Mouse (Mus musculus) brown adipose tissue, adult 24 weeks (tissue): ENCODE results near the gene Kng1. TPM values are rescaled to one million over a fixed set of nuclear protein-coding genes. Genes with fewer than 3 reads are reported as not detected.
A peak's percentile ranks its signal among the peaks of the same experiment; 100 is the strongest.

Experiments used
- H3K27ac ChIP-seq: fragments of 200-500 bp; replicated peaks from 2 replicates; pipeline ENCODE4 v1.5.1; 2012; ENCODE audit warnings: low read depth, mild to moderate bottlenecking, low read length
- H3K4me1 ChIP-seq: fragments of 200-500 bp; 2 replicates; pipeline ENCODE4 v1.6.1; 2012; ENCODE audit warnings: low read length, mixed read lengths; ENCODE audit not compliant: control insufficient read depth, insufficient read depth, insufficient read length
- H3K4me3 ChIP-seq: fragments of 200-500 bp; 2 replicates; pipeline ENCODE4 v1.5.1; 2012; ENCODE audit warnings: low read depth, mild to moderate bottlenecking, low read length, moderate library complexity; ENCODE audit not compliant: insufficient read depth
- polyA plus RNA-seq: library from polyadenylated mRNA; stranded (reverse); fragments of >200 nt; gene quantifications from 2 replicates; pipeline ENCODE4 v1.2.4, GENCODE M21; 2012; ENCODE audit not compliant: missing spikeins, insufficient read depth, insufficient read length

The Kng1 gene
- polyA plus RNA-seq, 1 experiment = 1.6 TPM

DNA sequence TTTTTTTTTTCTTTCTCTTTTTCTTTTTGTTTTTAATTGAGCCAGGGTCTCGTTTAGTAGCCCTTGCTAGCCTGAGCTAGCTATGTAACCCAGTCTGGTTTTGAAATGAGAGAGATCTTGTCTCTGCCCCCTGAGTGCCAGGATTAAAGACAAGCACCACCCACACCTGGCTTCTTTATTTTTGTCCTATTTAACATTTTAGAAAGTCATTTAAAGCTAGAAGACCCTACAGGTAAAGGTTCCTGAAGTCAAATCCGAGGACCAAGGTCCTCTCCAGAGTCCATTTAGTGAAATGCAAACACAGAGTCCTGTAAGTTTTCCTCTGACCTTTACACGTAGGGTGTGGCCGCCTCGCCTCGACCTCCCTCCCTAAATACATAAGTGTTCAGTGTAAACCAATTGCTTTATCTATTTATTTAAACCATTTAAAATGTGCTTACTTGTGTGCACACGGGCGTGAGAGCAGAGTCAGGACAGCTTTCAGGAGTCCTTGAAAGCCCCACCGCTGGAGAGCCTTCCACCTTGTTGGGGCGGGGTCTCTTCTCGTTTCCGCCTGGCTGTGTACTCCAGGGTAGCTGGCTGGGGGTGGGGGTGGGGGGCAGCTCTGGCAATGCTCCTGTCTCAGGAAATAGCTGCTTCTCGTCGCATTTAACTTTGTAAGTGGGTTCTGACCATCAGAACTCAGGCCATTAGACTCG lies 44.8 kb downstream of the Kng1 start:
- no peak overlapping the region for H3K27ac ChIP-seq
- H3K4me3 ChIP-seq = peak overlapping the region; percentile 22; the same call in 1 of the 2 replicates

DNA sequence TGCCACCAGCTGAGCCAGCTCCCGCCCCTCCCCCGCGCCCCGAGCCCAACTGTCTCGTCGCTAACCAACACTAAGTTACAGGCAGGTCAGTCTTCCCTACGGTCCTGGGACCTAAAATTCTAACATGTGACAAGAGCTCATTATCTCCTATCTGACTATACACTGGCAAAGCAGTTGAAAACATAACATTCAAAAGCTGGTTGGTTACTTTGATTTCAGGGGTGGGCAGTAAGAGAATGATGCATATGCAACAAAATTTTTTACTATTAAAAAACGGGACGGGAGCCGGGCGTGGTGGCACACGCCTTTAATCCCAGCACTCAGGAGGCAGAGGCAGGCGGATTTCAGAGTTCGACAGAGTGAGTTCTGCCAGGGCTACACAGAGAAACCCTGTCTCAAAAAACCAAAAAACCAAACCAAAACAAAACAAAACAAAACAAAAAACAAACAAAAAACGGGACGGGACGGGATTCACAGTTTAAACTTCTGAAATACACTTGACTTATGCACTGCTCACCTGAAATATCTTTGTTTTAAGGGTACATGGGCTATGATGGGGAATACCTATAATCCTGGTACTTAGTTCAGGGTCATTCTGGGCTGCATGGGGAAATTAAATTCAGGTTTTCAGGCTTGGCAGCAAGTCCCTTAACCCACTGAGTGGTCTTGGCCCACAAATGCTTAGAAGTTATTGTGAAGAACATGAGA lies 45.5 kb downstream of the Kng1 start:
- H3K27ac ChIP-seq = no peak overlapping the region
- peak overlapping the region; percentile 22; the same call in 1 of the 2 replicates for H3K4me3 ChIP-seq
- no peaks in the 10 kb centered on the region for H3K4me1 ChIP-seq

More for the DNA sequence above, 44.8 kb downstream of the Kng1 start:
- no peaks in the 10 kb centered on the region for H3K4me1 ChIP-seq

DNA sequence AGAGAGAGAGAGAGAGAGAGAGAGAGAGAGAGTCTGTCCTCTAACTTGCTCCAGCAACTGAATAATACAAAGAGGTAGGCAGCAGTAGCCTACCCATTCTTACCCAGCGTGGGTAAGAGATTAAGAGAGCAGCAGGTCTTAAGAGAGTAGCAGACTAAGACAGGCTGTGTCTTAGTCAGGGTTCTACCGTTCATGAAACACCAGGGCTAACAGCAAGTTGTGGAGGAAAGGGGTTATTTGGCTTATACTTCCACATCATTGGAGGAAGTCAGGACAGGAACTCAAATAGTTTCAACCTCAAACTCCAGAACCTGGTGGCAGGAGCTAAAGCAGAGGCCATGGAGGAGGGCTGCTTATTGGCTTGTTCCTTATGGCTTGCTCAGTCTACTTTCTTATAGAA lies 46.2 kb downstream of the Kng1 start:
- no peak overlapping the region for H3K27ac ChIP-seq
- no peak overlapping the region for H3K4me3 ChIP-seq
- H3K4me1 ChIP-seq = no peaks in the 10 kb centered on the region

GRCm38 (mm10) chr16:23106121-23106520 lies 48.5 kb downstream of the Kng1 start:
- Histone ChIP-seq H3K4me1 (no peaks in the 10 kb centered on the region), H3K4me3 (no peak overlapping the region), H3K27ac (no peak overlapping the region)

- Histone ChIP-seq H3K27ac (peak within 1 kb of the TSS; percentile 99), H3K4me3 (peak within 1 kb of the TSS; percentile 82), H3K4me1 (no peaks in the 10 kb centered on the region)
These were observed 49.7 kb downstream of the Kng1 start, which contains the start of gene Eif4a2 for GRCm38 (mm10) chr16:23107231-23107942. TSS of gene Eif4a2 (plus strand) at chr16:23107444.

GRCm38 (mm10) chr16:23107946-23108759 lies 50.5 kb downstream of the Kng1 start:
- H3K4me3 ChIP-seq = peak overlapping the region; percentile 82
- peak overlapping the region; percentile 99 for H3K27ac ChIP-seq
- H3K4me1 ChIP-seq = no peaks in the 10 kb centered on the region

DNA sequence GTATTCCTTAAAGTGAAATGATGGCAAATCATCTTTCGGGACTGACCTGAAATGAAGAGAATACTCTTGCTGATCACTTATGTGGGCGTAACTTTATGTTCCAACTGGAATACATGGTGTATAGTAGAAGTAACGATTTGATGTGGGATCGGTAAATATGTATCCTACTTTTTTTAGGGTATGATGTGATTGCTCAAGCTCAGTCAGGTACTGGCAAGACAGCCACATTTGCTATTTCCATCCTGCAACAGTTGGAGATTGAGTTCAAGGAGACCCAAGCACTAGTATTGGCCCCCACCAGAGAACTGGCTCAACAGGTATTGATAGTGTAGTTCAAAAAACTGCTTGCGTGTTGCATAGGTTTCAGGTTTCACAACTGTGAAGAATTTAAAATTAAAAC lies 51.3 kb downstream of the Kng1 start:
- peak overlapping the region; percentile 82 for H3K4me3 ChIP-seq
- H3K4me1 ChIP-seq = no peaks in the 10 kb centered on the region
- H3K27ac ChIP-seq = no peak overlapping the region

DNA sequence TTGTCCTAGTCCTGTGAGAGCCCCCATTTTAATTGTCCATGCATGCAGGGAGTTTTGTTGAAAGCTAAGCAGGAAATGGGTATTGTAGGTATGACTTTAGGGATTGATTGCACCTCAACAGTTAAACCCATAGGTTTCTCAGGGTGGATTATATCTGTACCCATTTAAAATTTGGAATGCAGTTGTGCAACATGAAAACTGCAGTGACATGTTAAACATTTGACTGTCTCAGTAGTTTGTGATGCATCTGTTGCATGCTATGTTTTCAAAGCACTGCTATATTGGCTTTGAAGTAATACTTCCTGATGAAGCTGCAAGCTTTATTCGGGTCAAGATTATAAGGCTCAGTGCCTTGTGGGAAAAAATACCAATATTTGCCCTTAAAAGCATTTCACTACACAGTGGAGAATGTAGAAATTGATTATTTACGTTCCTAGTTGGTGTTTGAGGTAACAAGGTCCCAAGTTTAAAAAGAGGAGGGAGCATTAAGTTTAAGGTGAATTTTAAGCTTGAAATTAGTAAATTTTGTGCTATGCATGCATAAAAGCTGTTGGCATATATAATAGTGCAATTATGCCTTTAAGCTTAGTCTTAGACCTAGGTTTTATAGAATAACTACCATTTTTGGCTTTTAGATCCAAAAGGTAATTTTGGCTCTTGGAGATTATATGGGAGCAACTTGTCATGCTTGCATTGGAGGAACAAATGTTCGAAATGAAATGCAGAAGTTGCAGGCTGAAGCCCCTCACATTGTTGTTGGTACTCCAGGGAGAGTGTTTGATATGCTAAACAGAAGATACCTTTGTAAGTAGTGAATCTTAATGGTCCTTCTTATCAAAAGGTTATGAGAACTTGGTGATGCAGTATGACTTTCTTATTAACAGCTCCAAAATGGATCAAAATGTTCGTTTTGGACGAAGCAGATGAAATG lies 52.0 kb downstream of the Kng1 start:
- Histone ChIP-seq H3K4me1 (no peaks in the 10 kb centered on the region), H3K4me3 (peak overlapping the region; percentile 82), H3K27ac (no peak overlapping the region)

DNA sequence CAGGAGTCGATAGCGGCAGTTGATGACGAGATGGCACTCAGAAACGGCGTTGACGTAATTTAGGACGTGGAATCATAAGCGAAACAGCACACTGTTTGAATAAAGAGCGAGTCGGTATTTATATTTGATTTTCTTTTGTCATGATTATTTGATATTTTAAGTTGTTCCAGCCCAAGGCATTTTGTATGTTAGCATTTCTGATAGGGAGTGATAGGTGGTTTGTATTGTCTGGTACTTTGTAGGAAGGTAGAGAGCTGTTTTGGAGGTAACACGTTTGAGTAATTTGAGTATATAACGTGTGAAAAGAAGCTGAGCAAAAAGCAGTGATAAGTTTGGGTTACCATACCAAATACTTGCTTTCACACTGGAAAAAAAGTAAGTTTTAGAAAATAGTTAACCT lies 54.7 kb downstream of the Kng1 start:
- Histone ChIP-seq H3K4me1 (no peaks in the 10 kb centered on the region), H3K4me3 (no peak overlapping the region), H3K27ac (no peak overlapping the region)

GRCm38 (mm10) chr16:23112861-23113435 lies 55.3 kb downstream of the Kng1 start:
- Histone ChIP-seq H3K4me3 (no peak overlapping the region), H3K4me1 (no peaks in the 10 kb centered on the region), H3K27ac (no peak overlapping the region)

DNA sequence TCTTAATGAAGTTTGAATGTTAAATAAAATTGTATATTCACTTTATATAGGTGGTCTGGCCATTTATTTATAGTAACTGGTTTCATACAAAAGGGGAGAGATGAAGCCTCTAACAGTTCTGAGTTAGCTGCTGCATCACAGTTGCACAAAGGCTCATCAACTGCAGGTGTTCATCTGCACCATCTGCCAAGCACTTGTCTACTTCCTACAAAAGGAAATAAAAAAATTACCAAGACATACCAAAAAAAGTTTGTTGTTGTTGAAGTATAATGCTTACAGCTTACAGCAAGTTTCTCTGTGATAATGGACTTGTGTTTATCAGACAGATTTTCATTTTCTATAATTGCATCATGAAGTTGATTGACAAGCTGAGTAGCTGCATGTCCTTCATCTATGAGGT lies 56.2 kb downstream of the Kng1 start:
- Histone ChIP-seq H3K4me3 (no peak overlapping the region), H3K4me1 (no peaks in the 10 kb centered on the region), H3K27ac (no peak overlapping the region)

GRCm38 (mm10) chr16:23114339-23115171 lies 56.9 kb downstream of the Kng1 start:
- Histone ChIP-seq H3K27ac (no peak overlapping the region), H3K4me3 (no peak overlapping the region), H3K4me1 (no peaks in the 10 kb centered on the region)

- no peak overlapping the region for H3K4me3 ChIP-seq
- H3K27ac ChIP-seq = no peak overlapping the region
- H3K4me1 ChIP-seq = no peaks in the 10 kb centered on the region
These were observed 57.8 kb downstream of the Kng1 start for GRCm38 (mm10) chr16:23115486-23115885.
